Mouse (Mus musculus) kidney, adult 9 months (tissue): ENCODE results near the gene Tln2.
A peak's percentile ranks its signal among the peaks of the same experiment; 100 is the strongest.

Experiments used
- DNase-seq: peaks from one replicate; pipeline ENCODE4 v3.0.0; 2022

Gene Tln2

DNA sequence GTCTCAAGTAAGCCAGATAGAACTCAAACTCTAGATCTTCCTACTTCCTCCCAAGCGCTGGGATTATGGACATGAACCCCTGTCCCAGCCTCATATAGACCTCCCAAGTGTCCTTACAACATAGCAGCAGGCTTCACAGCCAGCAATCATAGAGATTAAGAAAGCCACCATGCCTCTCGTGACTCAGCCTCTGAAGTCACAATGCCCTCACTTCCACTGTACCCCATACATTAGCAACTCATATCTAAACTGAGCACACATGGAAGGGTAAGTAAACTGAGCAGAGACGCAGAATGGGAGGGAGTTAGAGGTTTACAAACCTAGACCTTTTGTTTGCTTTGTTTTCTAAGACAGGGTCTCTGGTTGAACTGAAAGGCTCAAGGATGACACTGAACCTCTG is 13.7 kb downstream of the Tln2 start:
- DNase-seq: no peak

DNA sequence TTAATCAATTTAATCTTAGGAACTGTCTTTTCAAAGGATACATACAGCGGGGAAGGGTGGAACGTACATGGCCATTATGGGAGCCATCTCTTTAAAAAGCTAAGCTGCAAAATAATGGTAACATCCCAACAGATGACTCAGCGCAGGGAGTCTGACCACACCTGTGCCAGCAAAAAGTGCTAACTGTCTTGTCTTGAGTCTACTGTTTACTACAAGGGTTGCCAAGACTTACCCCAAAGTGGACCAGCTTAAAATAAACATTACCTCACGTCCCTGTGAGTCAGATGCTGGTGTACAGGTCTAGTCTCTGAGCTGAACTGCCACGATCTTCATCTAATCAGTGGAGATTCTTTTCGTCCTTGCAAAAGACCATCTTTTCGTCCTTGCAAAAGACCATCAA is 14.7 kb downstream of the Tln2 start:
- no peak for DNase-seq

DNA sequence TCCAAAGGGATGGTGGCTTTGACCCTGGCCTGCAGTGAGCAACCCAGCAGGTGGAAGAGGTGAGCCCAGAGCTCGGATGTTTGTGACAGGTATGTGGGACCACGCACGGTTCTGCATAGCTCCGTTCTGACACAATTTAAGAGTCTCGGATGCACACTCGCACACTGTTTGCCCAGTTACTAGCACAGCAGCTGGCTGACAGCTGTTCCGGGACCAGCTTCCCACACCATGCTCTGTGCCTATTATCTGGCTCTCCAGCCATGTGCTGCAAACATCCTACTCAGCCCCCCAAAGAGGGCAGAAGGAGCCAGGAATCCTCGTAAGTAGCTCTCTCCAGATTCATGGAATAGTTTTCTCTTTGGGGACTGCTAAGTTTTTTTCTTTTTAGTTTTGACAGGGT is 17.6 kb downstream of the Tln2 start:
- DNase-seq: no peak

DNA sequence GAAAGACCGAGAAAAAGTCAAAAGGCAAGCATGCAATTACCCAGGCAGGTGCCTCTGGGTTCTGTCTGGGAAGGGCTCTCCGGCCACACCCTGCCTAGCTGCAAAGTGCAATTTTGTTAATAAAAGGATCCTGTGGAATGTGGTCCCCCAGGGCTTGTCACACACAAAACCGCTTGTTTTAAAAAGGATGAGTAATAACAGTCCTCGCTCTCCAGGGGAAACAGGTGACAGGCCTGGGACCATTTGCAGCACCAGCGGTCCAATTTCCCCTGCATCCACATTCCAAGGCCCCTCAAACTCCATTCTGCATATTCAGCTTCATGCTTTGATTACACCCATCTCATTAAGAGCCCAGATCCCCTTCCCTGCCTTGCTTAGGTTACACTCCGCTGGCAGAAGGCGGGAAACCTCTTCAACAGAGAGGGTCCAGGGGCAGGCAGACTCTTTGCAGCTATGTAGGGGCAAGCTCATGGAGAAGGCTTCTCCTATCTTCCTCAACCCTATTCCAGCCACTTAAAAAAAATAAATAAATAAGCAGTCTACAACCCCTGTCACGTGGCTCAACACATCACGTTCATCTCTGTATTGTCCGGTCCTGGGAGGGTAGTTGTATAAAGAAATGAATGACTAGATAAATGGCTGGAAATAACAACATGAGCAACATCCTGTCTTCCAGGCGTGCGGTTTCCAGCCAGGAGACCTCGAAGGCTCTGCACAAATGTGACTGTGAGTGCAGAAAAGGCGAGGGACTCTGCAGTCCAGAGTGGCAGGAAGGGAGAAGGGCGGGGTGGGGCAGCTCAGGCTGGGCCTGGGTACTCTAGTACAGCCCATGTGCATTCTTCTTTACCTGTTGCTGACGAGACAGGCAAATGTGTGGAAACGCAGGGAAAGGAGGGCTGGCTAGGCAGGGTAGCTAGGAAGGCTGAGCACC is 19.5 kb downstream of the Tln2 start:
- no peak for DNase-seq

DNA sequence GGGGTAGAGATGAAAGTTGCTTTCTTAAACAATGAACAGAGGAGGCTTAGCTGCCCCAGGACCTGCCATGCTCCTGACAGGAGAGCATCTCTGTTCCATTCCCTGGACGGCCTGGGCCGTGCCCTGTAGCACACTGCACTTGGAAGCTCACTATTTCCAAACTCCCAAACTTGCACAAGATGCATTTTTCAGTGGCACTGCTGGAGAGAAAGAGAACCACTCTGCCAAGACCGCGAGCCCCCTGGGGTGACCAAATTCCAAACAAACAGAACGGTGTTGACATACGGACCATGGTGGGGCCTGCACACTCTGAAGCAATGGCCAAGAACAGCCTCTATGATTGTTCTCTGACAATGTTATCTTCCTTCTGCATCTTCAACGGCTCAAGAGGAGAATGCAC is 25.1 kb downstream of the Tln2 start:
- DNase-seq: peak; percentile 16

DNA sequence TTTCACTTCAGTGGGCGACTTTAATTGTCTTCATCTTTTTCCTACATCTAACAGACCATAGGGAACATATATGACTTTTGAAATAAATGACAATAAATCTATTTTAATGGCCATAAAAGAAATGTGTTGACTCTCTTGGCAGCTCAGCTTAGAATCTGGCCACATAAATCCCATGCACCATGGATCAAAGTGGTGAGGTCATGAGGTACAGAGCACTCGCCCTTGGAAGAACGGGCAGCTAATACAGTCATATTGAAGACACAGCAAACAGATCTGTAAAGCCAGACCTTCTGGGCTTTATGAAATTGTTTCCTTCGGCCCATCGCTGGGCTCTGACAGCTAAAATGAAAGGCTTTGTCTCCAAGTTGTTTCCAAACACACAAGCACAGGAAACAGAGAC is 26.2 kb downstream of the Tln2 start:
- peak; percentile 11 for DNase-seq

DNA sequence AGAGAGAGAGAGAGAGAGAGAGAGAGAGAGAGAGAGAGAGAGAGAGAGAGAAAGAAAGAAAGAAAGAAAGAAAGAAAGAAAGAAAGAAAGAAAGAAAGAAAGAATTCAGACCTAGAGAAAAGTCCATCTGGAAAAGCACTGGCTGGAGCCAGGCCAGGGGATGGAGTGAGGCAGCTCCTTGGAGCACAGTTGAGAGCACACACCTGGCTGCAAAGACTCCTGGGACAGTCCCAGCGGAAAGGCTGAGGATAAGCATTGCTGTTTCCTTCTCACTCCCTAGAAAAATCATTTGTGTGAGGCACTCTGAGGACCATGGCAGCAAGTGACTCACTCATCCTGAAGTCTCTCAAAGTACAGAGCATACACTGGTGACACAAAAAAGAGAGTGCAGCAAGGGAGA is 26.9 kb downstream of the Tln2 start:
- DNase-seq: peak; percentile 17

DNA sequence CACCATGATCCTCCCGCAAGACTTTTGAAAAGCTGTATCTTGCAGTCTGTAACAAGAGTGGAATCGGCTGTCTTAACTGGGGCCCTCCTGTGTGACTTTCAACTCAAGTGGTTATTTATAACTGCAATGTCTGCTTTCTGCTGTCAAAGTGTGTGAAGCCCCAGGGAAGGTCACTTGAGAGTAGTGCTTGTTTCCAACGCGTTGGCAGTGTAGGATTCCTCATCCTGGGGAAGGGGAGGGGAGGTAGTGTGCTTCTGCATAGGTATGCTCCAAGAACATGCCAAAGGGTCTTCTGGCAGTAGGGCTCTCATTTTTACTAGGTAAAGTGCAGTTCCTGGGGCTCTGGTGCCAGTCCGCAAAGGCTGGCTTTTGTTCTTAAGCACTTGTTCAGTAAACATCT is 29.9 kb downstream of the Tln2 start:
- DNase-seq: peak; percentile 39

DNA sequence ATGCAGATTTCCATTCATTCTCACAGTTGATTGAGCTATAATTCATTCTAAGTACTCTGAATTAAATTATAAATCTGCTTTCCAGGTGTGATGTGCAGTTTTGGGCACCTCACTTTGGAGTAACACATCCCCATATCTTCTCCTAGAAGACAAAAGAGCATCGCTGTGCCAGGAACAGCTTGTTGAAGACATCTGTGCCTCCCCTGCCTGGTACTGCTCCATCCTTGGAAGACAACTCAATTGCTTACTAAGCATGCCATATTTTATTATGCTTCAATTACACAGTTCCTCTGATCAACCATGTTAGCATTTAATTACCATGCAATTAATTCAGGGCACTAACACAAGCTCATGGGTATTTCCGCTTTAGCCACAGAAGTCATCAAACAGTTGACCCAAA is 31.8 kb downstream of the Tln2 start:
- no peak for DNase-seq

DNA sequence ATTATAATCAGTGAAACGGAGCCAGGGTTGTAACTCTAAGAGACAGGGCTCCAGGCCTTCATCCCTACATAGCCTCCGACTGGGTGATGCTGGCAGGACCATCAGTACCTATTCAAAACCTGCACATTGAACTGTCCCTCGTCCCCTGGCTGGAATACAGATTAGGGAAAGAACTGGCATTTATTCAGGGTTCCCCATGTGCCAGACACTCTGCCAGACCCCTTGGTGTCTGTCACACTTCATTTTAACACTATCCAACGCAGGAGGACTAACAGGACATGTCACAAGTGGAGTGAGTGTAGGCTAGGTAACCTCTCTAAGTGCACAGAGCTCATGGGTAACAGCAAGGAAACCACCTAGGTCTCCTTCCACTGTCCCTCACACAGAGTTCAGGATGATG is 37.8 kb downstream of the Tln2 start:
- no peak for DNase-seq

DNA sequence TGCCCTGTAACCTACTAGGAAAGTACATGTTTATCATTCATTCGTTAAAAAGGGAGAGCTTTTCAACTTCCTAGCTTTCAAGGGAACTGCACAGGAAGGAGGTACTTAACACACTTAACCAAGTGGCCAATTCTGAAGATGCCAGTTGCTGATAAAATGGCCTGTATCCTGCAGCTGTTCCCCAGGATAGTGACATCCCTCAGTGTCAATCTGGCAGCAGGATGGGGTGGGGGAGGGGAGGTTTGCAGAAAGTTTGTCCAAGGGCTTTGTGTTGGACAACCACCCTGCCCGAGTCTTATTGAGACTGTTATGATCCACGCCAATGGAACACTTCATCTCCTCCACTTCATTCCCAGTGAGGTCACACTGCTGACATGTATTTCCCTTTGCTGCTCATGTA is 50.0 kb downstream of the Tln2 start:
- no peak for DNase-seq

DNA sequence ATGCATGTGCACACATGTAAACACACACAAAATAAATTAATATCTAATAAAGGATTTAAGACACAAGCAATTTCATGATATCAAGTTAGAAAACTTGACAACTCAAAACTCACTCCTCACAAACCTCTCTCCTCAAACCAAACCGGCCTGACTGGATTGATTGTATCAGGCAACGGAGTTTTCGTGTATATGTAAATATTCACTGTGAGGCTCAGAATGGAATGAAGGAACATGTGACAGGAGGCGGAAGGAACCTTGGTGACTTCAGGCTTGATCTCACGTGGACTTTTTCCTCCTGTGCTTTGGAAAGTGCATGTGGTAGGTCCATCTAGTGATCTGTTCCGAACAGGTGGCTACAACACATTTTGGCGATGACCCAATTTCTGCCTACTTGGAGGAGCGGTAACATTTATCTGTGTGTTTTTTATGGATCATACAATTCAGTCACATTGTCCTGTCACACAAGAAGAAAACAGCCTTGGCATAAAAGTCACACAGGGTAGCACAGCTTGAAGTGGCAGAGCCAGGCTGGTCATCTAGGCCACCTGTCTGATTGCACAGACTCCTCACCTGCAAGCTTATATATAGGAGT is 54.7 kb downstream of the Tln2 start:
- peak; percentile 19 for DNase-seq

DNA sequence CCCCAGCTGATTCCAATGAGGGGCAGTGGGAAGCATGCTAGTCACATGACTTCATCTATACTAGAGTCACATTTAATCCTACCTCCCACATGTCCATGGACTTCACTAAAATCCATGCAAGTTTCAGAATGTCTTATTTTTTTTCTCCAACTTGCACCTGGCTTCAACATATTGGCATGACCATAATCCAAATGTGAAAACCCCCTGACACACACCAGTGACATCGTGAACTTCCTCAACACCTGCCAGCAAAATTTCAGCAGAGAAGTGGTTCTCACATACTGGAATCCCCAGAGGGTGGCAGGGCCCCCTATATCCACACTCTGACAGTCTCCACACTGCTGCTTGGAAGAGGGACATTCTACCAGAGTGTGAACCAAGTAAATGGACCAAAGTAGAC is 57.7 kb downstream of the Tln2 start:
- DNase-seq: no peak

DNA sequence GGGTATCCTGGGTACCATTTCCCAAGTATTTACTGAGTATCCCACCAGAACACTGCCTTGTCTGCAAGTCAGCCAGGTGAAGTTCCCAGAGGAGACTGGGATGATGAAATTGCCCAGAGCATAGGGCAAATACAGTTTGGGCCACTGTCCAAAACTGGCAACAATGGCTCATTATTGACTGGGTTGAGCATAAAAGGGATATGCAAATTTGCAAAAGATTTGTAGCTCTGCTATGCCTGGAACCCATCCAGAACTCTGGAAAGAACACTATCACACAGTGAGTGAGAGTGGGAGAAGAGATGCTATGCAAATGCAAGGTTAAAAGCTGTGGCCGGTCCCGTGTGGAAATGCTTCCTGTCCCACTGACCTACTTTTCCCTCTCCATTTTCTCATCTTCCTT is 63.1 kb downstream of the Tln2 start:
- DNase-seq: no peak

DNA sequence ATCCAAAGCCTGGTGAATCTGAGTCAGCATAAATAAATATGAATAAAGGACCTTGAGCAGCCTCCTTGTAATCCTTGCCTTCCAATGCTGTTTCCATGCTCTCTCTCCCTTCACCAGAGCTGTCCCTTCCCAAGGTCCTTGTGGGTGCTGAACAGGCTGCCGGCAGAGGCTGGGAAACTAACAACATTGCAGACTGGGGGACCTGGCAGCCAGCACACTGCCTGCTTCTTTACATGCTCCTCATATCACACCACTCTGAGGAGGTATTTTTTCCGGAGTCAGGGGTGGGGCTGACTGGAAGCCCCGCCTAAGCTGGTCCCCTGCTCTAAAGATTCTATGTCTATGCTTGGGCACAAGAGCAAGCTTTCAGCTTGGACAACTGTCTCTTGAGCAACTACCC is 64.2 kb downstream of the Tln2 start:
- DNase-seq: no peak

DNA sequence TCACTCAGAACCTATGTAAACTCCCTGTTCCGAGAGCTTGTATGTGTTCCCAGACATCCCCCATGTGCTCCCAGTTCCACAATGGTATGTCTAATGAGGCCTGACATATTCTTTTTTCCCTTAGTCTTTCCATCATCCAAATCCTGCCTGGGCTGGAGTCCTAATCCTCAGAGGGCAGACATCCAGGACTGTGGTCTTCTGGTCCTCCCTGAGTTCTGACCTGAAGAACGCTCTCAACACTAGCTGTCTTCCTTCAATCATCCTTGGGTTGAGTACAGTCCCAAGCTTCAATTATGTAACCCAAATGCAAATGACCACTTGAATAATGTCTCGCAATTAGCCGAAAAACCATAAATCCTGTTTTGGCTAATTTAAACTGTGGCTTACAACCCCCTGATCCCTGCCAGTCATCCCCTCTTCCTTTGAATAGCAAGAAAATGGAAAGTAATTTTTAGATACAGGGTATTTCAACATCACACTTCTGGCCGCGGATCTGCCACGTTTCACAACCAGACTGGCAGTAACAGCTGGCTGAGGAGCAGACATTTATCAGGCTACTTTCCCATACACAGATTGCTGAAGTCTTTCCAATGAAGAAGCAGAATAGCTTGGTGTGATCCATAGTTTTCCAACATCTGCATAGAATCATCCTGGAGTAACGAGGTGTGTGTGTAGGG is 65.5 kb downstream of the Tln2 start:
- no peak for DNase-seq

DNA sequence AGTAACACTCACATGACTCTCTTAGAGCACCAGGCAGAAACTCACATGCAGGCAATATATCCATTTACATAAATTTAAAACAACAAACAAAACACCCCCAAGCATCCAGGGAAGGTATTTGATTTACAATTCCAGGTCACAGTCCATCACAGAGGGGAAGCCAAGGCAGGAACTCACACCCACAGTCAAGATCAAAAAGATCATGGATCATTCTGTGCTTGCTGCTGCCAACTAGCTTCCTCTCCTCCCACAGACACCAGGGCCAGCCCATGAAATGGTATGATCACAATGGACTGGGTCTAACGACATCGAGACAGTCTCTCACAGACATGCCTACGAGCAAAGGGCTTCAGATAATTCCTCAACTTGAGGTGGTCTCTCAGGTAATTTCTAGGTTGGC is 70.1 kb downstream of the Tln2 start:
- DNase-seq: peak; percentile 16

DNA sequence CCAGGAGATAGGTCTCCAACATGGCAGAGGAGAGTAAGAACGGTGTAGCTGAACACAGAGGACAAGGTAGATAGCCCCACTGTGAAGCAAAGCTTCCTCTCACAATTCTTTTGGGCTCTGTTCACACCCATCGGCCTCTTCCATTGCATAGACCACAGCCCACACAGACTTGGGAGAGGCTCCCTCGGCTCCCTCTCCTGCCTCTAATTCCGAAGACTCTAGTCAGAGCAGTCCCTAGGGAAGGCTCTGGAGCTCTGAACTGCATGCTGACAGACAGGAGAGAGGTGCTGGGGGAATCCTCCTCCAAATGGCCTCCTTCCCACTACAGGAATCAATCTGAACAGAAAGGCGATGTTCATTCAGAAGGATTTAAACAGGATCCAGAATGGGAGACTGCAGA is 72.9 kb downstream of the Tln2 start:
- DNase-seq: no peak

DNA sequence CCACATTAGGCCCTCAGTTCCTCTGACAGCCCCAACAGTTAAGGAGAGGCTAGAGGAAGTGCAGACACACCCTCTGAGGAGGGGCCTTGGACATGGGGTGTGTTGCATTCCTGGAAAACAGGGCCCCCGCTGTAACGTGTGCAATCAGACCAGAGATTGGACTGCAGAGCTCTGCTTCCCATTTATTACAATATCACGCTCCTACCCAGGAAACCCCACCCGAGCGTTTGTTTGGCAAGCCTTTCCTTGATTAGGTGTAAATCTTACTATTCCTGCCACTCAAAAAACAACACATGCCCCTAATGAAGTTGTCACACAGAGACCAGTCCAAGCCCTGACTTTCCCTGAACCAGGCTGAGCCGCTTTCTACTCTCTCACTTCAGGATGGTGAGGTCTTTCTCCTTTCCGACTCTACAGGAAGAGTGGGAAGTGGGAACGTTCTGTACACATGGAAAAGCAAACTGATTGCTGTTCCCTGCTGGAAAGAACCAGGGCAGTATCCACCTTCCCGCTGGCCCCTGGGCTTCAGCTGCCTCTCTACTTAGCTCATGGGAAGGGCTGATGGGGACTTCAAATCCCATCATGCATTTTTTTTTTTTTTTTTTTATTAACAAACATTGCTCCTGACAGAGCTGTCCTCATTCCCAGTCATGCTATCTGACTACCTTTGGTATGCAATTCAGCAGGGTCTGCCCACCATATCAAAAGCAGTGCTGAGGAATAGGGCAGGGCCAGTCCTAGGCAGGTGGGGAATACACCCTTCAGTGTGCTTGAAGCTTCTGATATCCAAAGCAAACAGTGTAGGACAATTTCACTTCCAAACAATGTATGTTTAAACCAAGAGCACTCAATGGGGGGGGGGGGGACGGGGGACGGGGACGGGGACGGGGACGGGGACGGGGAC is 74.1 kb downstream of the Tln2 start:
- DNase-seq: peak; percentile 31

DNA sequence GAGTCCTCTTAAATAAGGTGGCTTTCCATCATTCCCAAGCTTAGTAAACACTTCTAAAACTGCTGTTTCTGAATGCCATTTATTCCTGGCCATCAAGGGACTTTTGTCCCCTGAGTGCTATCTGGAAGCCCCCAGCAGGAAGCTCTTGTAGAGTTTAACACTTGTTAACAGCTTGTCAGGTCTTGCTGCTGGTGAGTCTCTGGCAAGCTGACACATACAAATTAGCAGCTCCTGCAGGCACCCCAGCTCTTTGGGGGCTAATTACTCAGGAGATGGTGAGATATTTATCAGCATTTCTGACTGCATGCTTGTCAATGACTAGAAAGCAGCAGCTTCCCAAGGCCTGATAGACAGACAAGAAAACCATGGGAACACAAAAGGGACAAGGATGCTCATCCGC is 77.2 kb downstream of the Tln2 start:
- DNase-seq: no peak

DNA sequence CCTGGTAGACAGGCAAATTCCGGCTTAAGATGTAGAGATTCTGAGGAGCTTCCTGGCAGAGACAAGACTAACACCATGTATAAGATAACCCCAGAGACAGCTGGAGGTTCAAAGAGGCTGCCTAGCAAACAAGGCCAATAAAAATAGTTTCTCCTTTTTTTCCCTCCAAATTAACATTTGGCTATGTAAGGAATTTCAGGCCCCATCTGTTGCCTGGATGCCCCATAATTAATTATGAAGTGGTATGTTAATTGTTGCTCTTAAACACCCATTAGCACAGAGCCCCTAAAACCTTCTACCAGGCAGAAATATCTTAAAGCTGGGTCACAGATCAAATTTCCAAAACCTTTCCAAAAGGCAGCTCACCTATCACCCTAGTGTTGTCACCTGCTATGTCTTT is 77.7 kb downstream of the Tln2 start:
- DNase-seq: no peak

DNA sequence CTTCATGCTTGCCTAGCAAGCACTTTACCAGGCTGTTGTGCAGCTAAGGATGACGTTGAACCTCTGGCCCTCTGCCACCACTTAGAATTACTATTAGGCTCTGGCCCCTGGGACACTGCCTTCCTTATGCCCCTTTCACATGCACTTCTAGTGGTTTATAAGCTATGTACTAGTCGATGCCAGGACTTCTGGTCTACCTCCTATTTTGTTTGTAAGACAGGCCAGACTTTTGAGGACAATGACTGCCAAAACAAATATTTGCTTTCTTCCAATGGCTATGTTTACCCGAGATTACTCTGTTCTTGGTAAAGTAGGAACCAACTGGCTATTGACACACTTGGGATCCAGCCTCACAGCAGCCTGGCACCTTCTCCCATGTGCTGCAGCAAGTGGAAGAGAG is 82.1 kb downstream of the Tln2 start:
- DNase-seq: peak; percentile 18

DNA sequence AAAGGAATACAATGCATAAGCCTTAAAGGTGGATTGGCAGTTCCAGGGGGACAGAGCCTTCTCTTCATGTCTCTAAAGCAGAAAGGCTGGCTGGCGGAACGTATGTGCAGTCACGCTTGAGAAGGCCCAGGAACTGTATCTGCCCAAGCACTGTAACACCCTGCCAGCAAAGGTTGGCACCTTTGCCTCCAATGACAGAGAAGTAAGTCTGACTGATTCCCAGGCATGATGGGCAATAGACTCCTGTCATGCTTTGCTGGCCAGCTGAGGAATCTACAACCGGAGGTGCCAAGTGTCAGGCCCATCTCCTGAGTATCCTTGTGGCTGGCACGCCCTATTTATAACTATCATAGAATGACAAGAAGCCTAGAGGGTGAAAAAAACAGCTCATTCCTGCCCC is 83.3 kb downstream of the Tln2 start:
- DNase-seq: peak; percentile 50
